Mouse (Mus musculus) heart, embryonic 12.5 days (tissue): ENCODE results near the gene Faiml. TPM values are rescaled to one million over a fixed set of nuclear protein-coding genes. Genes with fewer than 3 reads are reported as not detected.

Source experiments
- ATAC-seq: fragments of 200-750 bp; cut with Nextera tagmentation; 2 replicates; pipeline ENCODE4 v1.8.0; 2017; ENCODE audit warnings: moderate TSS enrichment, moderate library complexity; ENCODE audit not compliant: insufficient number of reproducible peaks, low FRiP score
- H3K27ac ChIP-seq: fragments of 300-500 bp; sonication (generic); 2 replicates; pipeline ENCODE4 v1.5.1; 2016; ENCODE audit warnings: mild to moderate bottlenecking, moderate library complexity; ENCODE audit not compliant: poor library complexity, severe bottlenecking
- H3K27me3 ChIP-seq: fragments of 300-500 bp; sonication (generic); replicated peaks from 2 replicates; pipeline ENCODE4 v1.6.1; 2016; ENCODE audit warnings: mild to moderate bottlenecking, moderate library complexity
- H3K36me3 ChIP-seq: fragments of 300-500 bp; sonication (generic); 2 replicates; pipeline ENCODE4 v1.6.1; 2016; ENCODE audit warnings: mild to moderate bottlenecking, moderate library complexity
- H3K4me1 ChIP-seq: fragments of 300-500 bp; sonication (generic); replicated peaks from 2 replicates; pipeline ENCODE4 v1.6.1; 2016; ENCODE audit warnings: mild to moderate bottlenecking
- H3K4me2 ChIP-seq: fragments of 300-500 bp; sonication (generic); 2 replicates; pipeline ENCODE4 v1.6.1; 2016; ENCODE audit warnings: mild to moderate bottlenecking, moderate library complexity
- H3K4me3 ChIP-seq: fragments of 300-500 bp; sonication (generic); 2 replicates; pipeline ENCODE4 v1.5.1; 2016; ENCODE audit warnings: mild to moderate bottlenecking
- H3K9ac ChIP-seq: fragments of 300-500 bp; sonication (generic); 2 replicates; pipeline ENCODE4 v1.6.1; 2016; ENCODE audit warnings: mild to moderate bottlenecking, moderate library complexity
- H3K9me3 ChIP-seq: fragments of 300-500 bp; sonication (generic); replicated peaks from 2 replicates; pipeline ENCODE4 v1.6.1; 2016; ENCODE audit warnings: mild to moderate bottlenecking, moderate library complexity
- WGBS: fragments of 180-500 bp; shearing (Covaris S2); methylation state at CpG from one replicate; pipeline ENCODE4 v1.1.7; 2016; 5-methylcytosine and 5-hydroxymethylcytosine counted together
- polyA plus RNA-seq: library from polyadenylated mRNA; unstranded; fragments of >200 nt; fragmentation: Nextera tagmentation; extraction: Ambion mirVana; gene quantifications from 2 replicates; pipeline ENCODE4 v1.2.1, GENCODE M21; 2016

Gene Faiml
- not detected in 2 replicates for polyA plus RNA-seq

DNA sequence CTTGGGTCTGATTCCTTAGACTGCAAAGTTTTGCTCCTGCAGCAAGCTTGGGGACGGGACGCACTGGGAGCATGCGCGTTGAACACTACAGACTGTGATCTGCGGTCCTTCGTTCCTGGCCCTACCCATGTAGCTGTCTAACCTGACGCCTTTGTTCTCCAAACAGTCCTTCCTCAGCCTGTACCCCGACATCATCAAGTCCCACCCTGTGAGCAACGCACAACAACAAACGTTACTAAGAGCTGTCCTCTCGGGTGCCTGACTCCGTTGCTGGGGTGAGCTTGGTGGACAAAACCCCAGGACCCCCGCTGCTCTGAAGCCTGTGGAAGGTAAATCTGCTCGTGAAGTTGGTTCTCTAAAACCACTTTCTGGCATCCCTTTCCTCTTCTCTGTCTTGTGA lies at the start of gene Faiml:
Gene Faiml, minus strand, starts transcription at position 101 of the 400 bp plus-strand sequence.
- Histone ChIP-seq H3K36me3 (no peaks in the 10 kb centered on the region), H3K4me3 (no peak within 1 kb of the TSS), H3K9ac (no peak within 1 kb of the TSS), H3K27me3 (no peaks in the 10 kb centered on the region), H3K4me1 (0 out of 2 replicates have a peak, but pooled peaks cover under 1% of the 10 kb centered on the region), H3K9me3 (no peaks in the 10 kb centered on the region), H3K27ac (no peak within 1 kb of the TSS), H3K4me2 (no peak within 1 kb of the TSS)
- WGBS: 79% methylated on average over 14 of the region's 14 CpGs
- ATAC-seq: no peak

DNA sequence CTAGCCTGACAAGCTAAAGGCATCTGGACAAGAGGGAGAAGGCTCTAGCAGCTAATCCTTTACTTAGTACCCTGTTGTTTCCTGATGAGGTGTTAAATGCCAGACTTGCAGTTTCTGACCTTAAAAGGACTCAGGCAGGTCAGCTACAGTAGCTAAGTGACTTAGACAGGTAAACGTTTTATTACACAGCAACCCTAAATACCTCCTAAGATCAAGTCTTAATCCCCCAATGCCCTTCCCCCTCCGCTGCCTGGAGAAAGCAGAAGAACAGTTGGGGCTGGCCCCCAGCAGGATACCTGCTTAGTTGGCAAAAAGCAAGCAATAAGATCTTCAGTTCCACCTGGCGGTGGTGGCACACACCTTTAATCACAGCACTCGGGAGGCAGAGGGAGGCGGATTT lies 21.9 kb upstream of the Faiml start:
- no peaks in the 10 kb centered on the region for H3K9me3 ChIP-seq
- H3K4me1 ChIP-seq: no peaks in the 10 kb centered on the region
- no peak for ATAC-seq
- H3K9ac ChIP-seq: no peak overlapping the region
- WGBS: 66% methylated on average over 5 of the region's 5 CpGs
- H3K27ac ChIP-seq: no peak overlapping the region
- H3K27me3 ChIP-seq: no peaks in the 10 kb centered on the region
- H3K4me2 ChIP-seq: no peak overlapping the region
- H3K36me3 ChIP-seq: peaks cover 47% of the 10 kb centered on the region
- no peak overlapping the region for H3K4me3 ChIP-seq

DNA sequence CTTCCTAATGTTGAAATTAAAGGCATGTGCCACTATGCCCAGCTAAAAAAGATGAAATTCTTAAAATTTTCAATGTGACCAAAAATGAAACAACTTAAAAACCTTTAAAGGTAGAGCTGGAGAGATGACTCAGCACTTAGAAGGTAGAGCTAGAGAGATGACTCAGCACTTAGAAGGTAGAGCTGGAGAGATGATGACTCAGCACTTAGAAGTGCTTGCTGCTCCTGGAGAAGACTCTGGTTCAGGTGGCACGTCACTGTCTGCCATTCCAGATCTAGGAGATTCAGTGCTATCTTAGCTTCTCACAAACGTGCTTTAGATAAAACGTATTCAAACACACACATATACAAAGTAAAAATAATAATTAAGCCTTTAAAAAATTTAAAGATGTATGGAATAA lies 19.8 kb upstream of the Faiml start:
- no peak overlapping the region for H3K27ac ChIP-seq
- H3K4me1 ChIP-seq: peaks cover 5% of the 10 kb centered on the region; the same call in 1 of the 2 replicates
- no peak overlapping the region for H3K4me3 ChIP-seq
- peaks cover 37% of the 10 kb centered on the region for H3K36me3 ChIP-seq
- WGBS: 76% methylated on average over 3 of the region's 3 CpGs
- H3K9me3 ChIP-seq: no peaks in the 10 kb centered on the region
- peak; percentile 79 for ATAC-seq
- H3K27me3 ChIP-seq: no peaks in the 10 kb centered on the region
- no peak overlapping the region for H3K4me2 ChIP-seq
- H3K9ac ChIP-seq: no peak overlapping the region

DNA sequence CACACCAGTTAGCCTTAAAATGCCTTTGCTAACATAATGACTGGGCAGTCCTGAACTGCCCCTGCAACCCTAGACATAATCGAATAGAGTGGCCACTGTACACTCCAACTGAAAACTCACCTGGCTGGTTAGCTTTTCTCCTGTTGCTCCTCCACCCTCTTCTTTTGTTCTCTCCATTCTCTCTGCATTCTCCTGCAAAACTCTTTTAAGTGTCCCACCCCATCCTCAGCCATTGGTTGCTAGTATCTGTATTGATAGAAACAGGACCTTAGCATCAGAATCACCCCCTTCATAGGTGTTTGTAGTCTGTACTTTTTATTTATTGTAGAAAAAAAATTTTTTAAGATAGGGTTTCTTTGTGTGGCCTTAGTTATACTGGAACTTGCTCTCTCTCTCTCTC lies 19.2 kb upstream of the Faiml start:
- H3K27ac ChIP-seq: no peak overlapping the region
- H3K36me3 ChIP-seq: peaks cover 39% of the 10 kb centered on the region
- H3K4me2 ChIP-seq: no peak overlapping the region
- H3K4me1 ChIP-seq: peaks cover 5% of the 10 kb centered on the region; the same call in 1 of the 2 replicates
- H3K9ac ChIP-seq: no peak overlapping the region
- ATAC-seq: peak; percentile 56; the same call in 1 of the 2 replicates
- H3K4me3 ChIP-seq: no peak overlapping the region
- no peaks in the 10 kb centered on the region for H3K27me3 ChIP-seq
- 86% methylated on average over 1 of the region's 1 CpGs for WGBS
- H3K9me3 ChIP-seq: no peaks in the 10 kb centered on the region

DNA sequence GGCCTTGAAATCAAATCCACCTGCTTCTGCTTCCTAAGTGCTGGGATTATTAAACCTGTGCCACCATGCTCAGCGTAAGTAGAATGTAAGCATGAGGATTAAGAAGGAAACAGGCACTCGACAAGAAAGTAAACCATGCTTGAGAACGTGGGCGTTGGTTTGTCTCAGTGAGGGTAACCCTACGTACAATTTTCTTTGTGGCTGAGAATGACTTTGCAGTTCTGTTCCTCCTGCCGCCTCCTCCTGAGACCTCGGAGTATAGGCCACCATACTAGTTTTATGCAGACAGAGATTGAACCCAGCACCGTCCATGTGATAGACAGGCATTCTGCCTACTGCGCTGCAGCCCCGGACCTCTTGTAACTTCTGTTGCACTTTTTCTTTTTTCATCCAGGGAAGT lies 16.8 kb upstream of the Faiml start:
- H3K27me3 ChIP-seq: no peaks in the 10 kb centered on the region
- H3K4me3 ChIP-seq: no peak overlapping the region
- H3K27ac ChIP-seq: no peak overlapping the region
- peak; percentile 71; the same call in 1 of the 2 replicates for ATAC-seq
- H3K36me3 ChIP-seq: peaks cover 37% of the 10 kb centered on the region
- H3K4me2 ChIP-seq: no peak overlapping the region
- 83% methylated on average over 10 of the region's 10 CpGs for WGBS
- H3K9me3 ChIP-seq: no peaks in the 10 kb centered on the region
- peaks cover 5% of the 10 kb centered on the region; the same call in 1 of the 2 replicates for H3K4me1 ChIP-seq
- no peak overlapping the region for H3K9ac ChIP-seq

DNA sequence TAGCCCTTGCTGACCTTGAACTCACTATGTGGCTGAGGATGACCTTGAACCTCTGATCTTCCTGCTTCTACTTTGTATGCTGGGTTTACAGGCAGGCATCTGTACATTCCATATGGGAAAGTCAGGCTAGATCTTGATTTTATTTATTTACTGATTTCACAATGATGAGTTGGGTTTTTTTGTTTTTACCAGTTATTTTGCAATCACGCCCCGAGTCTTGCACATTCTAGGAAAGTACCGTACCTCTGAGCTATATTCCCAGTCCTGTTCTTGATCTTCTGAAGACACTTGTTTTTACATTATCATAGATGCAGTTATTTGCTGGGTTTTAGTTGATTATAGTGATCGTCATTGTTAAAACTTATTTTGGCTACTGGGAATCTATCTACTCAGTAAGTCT lies 11.9 kb upstream of the Faiml start:
- Histone ChIP-seq H3K4me1 (peaks cover 12% of the 10 kb centered on the region; the same call in 1 of the 2 replicates), H3K9me3 (no peaks in the 10 kb centered on the region), H3K36me3 (peaks cover 17% of the 10 kb centered on the region), H3K9ac (no peak overlapping the region), H3K27ac (no peak overlapping the region), H3K4me3 (no peak overlapping the region), H3K4me2 (no peak overlapping the region), H3K27me3 (no peaks in the 10 kb centered on the region)
- 97% methylated on average over 4 of the region's 4 CpGs for WGBS
- ATAC-seq: no peak

DNA sequence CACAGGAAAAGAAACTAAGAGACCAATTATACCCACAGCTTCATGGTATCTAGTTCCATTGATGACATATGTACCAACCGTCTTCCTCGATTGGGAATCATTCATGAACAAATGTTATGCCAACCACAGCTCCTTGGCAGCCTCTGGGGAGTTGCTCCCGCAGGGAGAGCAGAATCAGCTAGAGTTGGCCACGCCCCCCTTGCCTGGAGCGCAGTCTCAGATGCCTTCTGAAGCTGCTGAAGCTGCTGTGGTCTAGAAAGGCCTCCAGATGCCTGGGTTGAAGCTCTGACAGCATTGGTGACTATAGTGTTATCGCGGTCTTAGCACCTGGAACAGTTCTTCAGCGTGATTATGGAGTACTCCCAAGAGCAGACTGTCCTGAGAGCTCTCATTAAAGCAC lies 11.3 kb upstream of the Faiml start:
- WGBS: 50% methylated on average over 8 of the region's 8 CpGs
- Histone ChIP-seq H3K4me1 (peaks cover 12% of the 10 kb centered on the region; the same call in 1 of the 2 replicates), H3K36me3 (peaks cover 13% of the 10 kb centered on the region), H3K4me2 (no peak overlapping the region), H3K9ac (no peak overlapping the region), H3K4me3 (no peak overlapping the region), H3K27ac (no peak overlapping the region), H3K9me3 (no peaks in the 10 kb centered on the region), H3K27me3 (no peaks in the 10 kb centered on the region)
- ATAC-seq: peak; percentile 58; the same call in 1 of the 2 replicates

DNA sequence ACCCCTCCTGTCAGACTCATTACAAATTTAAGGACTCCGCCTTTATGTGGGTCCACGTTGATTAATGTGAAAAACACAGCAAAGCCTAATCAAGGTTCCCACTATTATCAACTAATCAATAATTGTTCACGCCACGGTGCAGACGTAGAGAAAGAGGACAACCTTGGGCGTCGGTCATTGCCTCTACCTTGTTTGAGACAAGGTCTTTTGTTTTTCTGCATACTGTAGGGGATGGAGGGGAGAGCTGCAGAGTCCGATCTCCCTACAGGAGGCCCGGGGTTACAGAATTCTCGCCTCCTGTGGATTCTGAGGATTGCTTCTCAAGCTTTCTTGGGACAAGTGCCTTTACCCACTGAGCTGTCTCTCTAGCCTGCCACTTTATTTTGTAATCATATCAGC lies 6.9 kb upstream of the Faiml start:
- peak overlapping the region; percentile 80 for H3K4me2 ChIP-seq
- no peaks in the 10 kb centered on the region for H3K27me3 ChIP-seq
- H3K9ac ChIP-seq: peak overlapping the region; percentile 89
- H3K36me3 ChIP-seq: peaks cover 8% of the 10 kb centered on the region
- H3K4me1 ChIP-seq: peaks cover 14% of the 10 kb centered on the region
- peak overlapping the region; percentile 85 for H3K4me3 ChIP-seq
- H3K27ac ChIP-seq: 0 out of 2 replicates have a peak overlapping the region, but pooled peaks have one; percentile 64
- H3K9me3 ChIP-seq: no peaks in the 10 kb centered on the region
- no peak for ATAC-seq
- 3% methylated on average over 10 of the region's 10 CpGs for WGBS

DNA sequence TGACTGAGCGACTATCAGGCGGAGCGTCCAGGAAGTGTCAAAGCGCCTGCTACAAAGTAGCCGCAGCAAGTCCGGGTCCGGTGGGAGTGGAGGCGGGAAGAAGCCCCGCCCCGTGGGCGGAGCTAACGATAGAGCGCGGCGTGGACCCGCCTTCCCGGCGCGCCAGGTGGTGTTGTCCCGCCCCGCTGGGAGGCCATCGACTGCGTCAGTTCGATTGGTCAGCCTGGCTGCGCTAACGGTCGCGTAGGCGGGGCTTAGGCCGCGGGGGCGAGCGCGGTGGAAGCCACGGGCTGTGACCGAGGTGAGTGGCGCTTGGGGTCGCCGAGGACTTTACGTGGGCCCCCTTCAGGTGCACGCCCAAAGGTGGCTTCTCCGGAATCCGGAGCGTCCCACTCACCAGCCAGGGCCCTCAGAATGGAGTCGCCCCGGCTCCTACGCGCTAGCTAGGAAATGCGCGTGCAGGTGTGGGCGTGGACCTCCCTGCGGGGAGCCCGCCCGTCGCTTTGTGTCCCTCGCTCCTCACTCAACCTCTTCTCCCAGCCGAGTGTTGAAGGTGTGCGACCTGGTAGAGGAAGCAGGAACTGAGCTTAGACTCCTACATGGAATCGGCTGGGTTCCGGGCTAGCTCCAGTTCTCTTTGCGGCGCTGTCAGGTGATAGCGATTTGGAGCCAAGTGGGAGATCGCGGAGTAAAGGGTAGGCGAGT lies 6.3 kb upstream of the Faiml start, which contains the start of gene Cep70:
Gene Cep70, plus strand, starts transcription at position 178 of the 705 bp plus-strand sequence.
- H3K27ac ChIP-seq: peak within 1 kb of the TSS; percentile 64
- WGBS: under 1% methylated on average over 66 of the region's 66 CpGs
- H3K9me3 ChIP-seq: no peaks in the 10 kb centered on the region
- H3K4me3 ChIP-seq: peak within 1 kb of the TSS; percentile 85
- H3K27me3 ChIP-seq: no peaks in the 10 kb centered on the region
- peak within 1 kb of the TSS; percentile 80 for H3K4me2 ChIP-seq
- ATAC-seq: peak; percentile 97
- peaks cover 13% of the 10 kb centered on the region for H3K4me1 ChIP-seq
- H3K9ac ChIP-seq: peak within 1 kb of the TSS; percentile 89
- H3K36me3 ChIP-seq: peaks cover 8% of the 10 kb centered on the region

DNA sequence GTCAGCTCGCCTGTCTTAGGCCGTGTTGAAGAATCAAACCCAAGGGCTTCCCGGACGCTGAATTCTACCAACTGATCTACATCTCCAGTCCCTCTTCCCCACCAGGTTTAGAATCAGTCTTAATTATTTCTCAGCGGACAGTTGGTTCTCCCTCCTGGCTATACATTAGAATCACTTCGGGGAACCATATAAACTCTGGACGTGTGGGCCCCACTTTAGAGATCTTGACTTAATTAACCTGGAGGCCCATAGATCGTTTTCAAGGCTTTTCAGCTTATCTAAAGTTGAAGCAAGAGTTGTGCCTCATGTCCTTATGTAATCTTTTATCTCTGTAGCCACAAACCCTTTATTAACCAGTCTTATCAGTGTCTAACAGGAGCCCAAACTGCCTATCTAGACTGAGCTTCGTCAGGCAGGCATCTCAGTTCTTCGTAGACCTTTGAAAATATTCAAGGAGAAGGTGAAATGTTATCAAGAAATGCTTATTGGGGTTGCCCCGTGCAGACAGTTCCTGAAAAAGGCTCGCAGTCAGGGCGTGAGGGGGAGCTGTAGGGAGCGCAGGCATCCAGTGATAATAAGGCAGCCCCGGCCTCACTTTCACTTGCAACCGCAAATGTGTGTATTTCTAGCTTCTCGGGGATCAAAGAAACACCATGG lies 5.6 kb upstream of the Faiml start:
- peak overlapping the region; percentile 64; the same call in 1 of the 2 replicates for H3K9ac ChIP-seq
- H3K4me1 ChIP-seq: peaks cover 11% of the 10 kb centered on the region
- peak overlapping the region; percentile 85 for H3K4me3 ChIP-seq
- 6% methylated on average over 17 of the region's 17 CpGs for whole genome bisulfite sequencing
- peak overlapping the region; percentile 80 for H3K4me2 ChIP-seq
- peaks cover 8% of the 10 kb centered on the region for H3K36me3 ChIP-seq
- no peaks in the 10 kb centered on the region for H3K27me3 ChIP-seq
- peak; percentile 27 for ATAC-seq
- H3K27ac ChIP-seq: peak overlapping the region; percentile 48
- H3K9me3 ChIP-seq: no peaks in the 10 kb centered on the region

DNA sequence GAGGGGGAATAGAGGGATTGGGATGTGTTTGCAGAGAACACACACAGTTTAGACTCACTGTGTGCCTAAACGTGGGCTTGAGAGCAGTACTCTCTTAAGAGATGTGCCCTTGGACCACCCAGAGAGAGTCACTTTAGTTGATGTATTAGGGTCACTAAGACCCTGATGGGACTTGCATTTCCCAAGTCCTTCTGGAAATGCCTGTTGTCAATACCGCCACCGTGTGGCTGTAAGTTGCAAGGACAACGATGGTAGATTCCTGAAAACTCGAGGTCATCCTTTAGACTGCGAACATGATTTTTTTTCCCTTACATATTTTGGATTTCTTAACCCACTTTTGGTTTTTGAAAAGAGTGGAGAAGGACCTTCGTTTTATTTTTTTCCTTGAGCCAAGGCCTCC lies 5.0 kb upstream of the Faiml start:
- peaks cover 4% of the 10 kb centered on the region for H3K36me3 ChIP-seq
- peak overlapping the region; percentile 64; the same call in 1 of the 2 replicates for H3K9ac ChIP-seq
- 0 out of 2 replicates have a peak overlapping the region, but pooled peaks have one; percentile 48 for H3K27ac ChIP-seq
- H3K9me3 ChIP-seq: no peaks in the 10 kb centered on the region
- H3K27me3 ChIP-seq: no peaks in the 10 kb centered on the region
- H3K4me2 ChIP-seq: peak overlapping the region; percentile 80
- 1% methylated on average over 7 of the region's 7 CpGs for WGBS
- peaks cover 11% of the 10 kb centered on the region for H3K4me1 ChIP-seq
- ATAC-seq: no peak
- H3K4me3 ChIP-seq: 0 out of 2 replicates have a peak overlapping the region, but pooled peaks have one; percentile 85
